8 mouse cellular contexts compared by ENCODE assay signal in genomic region chr1:43444531-43444930, GRCm38 (mm10). TPM values are rescaled to one million over a fixed set of nuclear protein-coding genes. Genes with fewer than 3 reads are reported as not detected.
DNase-seq lines count a peak whose midpoint lies in the region; ATAC-seq lines count a peak whose summit lies in the region.

Gene Nck2 (plus strand): TSS chr1:43444579.

- peak within 1 kb of the TSS; percentile 92 for H3K27ac ChIP-seq in embryonic facial prominence, embryonic 15.5 days (replicated peaks)
- H3K27ac ChIP-seq in midbrain, embryonic 13.5 days, result peak within 1 kb of the TSS; percentile 92

- no peak for DNase-seq in heart, postnatal 10 days
- no peak for DNase-seq in left cerebral cortex, postnatal 36 days (ENCODE audit: low spot score in 2 of 2)
- no peak for DNase-seq in thymus, postnatal 36 days
- DNase-seq in right cerebral cortex, postnatal 25 days, result no peak

- no peak for ATAC-seq in megakaryocyte, adult 5-6 weeks (ENCODE audit: poor library complexity, severe bottlenecking)
- no peak for ATAC-seq in embryonic facial prominence, embryonic 15.5 days (ENCODE audit: insufficient number of reproducible peaks, low FRiP score, low TSS enrichment, low read depth)
- no peak for ATAC-seq in midbrain, embryonic 13.5 days

- peak within 1 kb of the TSS; percentile 89 for H3K9ac ChIP-seq in embryonic facial prominence, embryonic 15.5 days
- H3K9ac ChIP-seq in midbrain, embryonic 13.5 days (replicated peaks), result peak within 1 kb of the TSS; percentile 97

- peak within 1 kb of the TSS; percentile 54 for H3K4me2 ChIP-seq in embryonic facial prominence, embryonic 15.5 days (replicated peaks)
- peak within 1 kb of the TSS; percentile 79 for H3K4me2 ChIP-seq in midbrain, embryonic 13.5 days (replicated peaks)

- no peaks in the 10 kb centered on the region for H3K9me3 ChIP-seq in megakaryocyte, embryonic 14.5 days
- no peaks in the 10 kb centered on the region for H3K9me3 ChIP-seq in embryonic facial prominence, embryonic 15.5 days (replicated peaks)
- H3K9me3 ChIP-seq in midbrain, embryonic 13.5 days, result no peaks in the 10 kb centered on the region

- H3K4me3 ChIP-seq in megakaryocyte, embryonic 14.5 days (replicated peaks), result peak within 1 kb of the TSS; percentile 98
- H3K4me3 ChIP-seq in embryonic facial prominence, embryonic 15.5 days (replicated peaks), result peak within 1 kb of the TSS; percentile 95
- H3K4me3 ChIP-seq in midbrain, embryonic 13.5 days (replicated peaks), result peak within 1 kb of the TSS; percentile 97

- peaks cover 84% of the 10 kb centered on the region for H3K4me1 ChIP-seq in megakaryocyte, embryonic 14.5 days
- H3K4me1 ChIP-seq in embryonic facial prominence, embryonic 15.5 days, result peaks cover 19% of the 10 kb centered on the region
- H3K4me1 ChIP-seq in midbrain, embryonic 13.5 days (replicated peaks), result peaks cover 30% of the 10 kb centered on the region

- H3K36me3 ChIP-seq in megakaryocyte, embryonic 14.5 days (replicated peaks; ENCODE audit: low read length), result peaks cover 22% of the 10 kb centered on the region
- no peaks in the 10 kb centered on the region for H3K36me3 ChIP-seq in embryonic facial prominence, embryonic 15.5 days
- no peaks in the 10 kb centered on the region for H3K36me3 ChIP-seq in midbrain, embryonic 13.5 days

- intact Hi-C loops in heart, postnatal 10 days (cut with DNase I), result loop anchor here (2.0 to 10.0 kb wide), 2 partner anchors 142 to 330 kb away; no protein-coding TSS in a partner anchor
- intact Hi-C loops in left cerebral cortex, postnatal 36 days (cut with DNase I), result loop anchor here (10.0 kb wide), 1 partner anchor 290 kb away; the partner anchor contains the start of gene 1500015O10Rik

- H3K27me3 ChIP-seq in megakaryocyte, embryonic 14.5 days (replicated peaks), result no peaks in the 10 kb centered on the region
- H3K27me3 ChIP-seq in embryonic facial prominence, embryonic 15.5 days, result no peaks in the 10 kb centered on the region
- no peaks in the 10 kb centered on the region for H3K27me3 ChIP-seq in midbrain, embryonic 13.5 days

- 17% methylated on average over 9 of the region's 9 CpGs for WGBS in embryonic facial prominence, embryonic 15.5 days
- WGBS in midbrain, embryonic 13.5 days, result 19% methylated on average over 9 of the region's 9 CpGs

RNA-seq across cellular contexts. Expression of gene Nck2, which starts in this region (rescaled TPM):
- polyA plus RNA-seq in megakaryocyte, embryonic 14.5 days (2012; ENCODE audit: insufficient read depth, low replicate concordance), result 106 and 185 TPM in 2 replicates
- 2.9 and 3.0 TPM in 2 replicates for total RNA-seq in megakaryocyte, adult 5-6 weeks (2015)
- 4.5 and 5.4 TPM in 2 replicates for total RNA-seq in megakaryocyte, adult 5-6 weeks (2017)
- polyA plus RNA-seq in embryonic facial prominence, embryonic 15.5 days (2015; fragmentation: Nextera tagmentation; extraction: Ambion mirVana), result 35.5 and 37.5 TPM in 2 replicates
- total RNA-seq in heart, postnatal 10 days (2021), result 10 to 100 TPM; 30.2 to 33.8 TPM
- total RNA-seq in left cerebral cortex, postnatal 36 days (2021), result 10 to 100 TPM; 38.7 to 38.8 TPM
- polyA plus RNA-seq in midbrain, embryonic 13.5 days (2015; fragmentation: Nextera tagmentation; extraction: Ambion mirVana), result 31.8 and 35.4 TPM in 2 replicates

Comparison
In these comparisons a context has a peak if more than half of its experiments do, and no peak if none do; other contexts are left out.
1. RNA of gene Nck2 (total RNA-seq): 38.7 to 38.8 TPM in left cerebral cortex, postnatal 36 days and 30.2 to 33.8 TPM in heart, postnatal 10 days; 2.9 to 5.4 TPM in megakaryocyte, adult 5-6 weeks; every median in the first group is over 4 times any median in the second.
2. Peak in every context shown above with its lines, with median percentiles within 50 percentile points of each other: H3K4me3 ChIP-seq.